Mouse (Mus musculus) hematopoietic stem cell, adult 5-6 weeks (primary cell): ENCODE measurements around the gene Prim2. TPM values are rescaled to one million over a fixed set of nuclear protein-coding genes. Genes with fewer than 3 reads are reported as not detected.

Source experiments
- ATAC-seq, 2 experiments: fragments of 125-278 bp in 1 of 2; replicated peaks in 1 of 2; 2 replicates each; pipeline ENCODE4 v1.8.0; 2016 to 2017; ENCODE audit warnings: inconsistent platforms in 2 of 2, mild to moderate bottlenecking in 2 of 2, moderate number of reproducible peaks in 2 of 2, low read depth in 1 of 2, moderate TSS enrichment in 1 of 2; ENCODE audit not compliant: low FRiP score in 2 of 2, poor library complexity in 2 of 2, severe bottlenecking in 2 of 2, insufficient read depth in 1 of 2, low TSS enrichment in 1 of 2
- total RNA-seq: library from RNA; stranded (forward); fragments of 172-1452, 232-1000 nt; gene quantifications from 2 replicates; pipeline ENCODE4 v1.2.3, GENCODE M21; 2017

Gene Prim2
- total RNA-seq, 1 experiment from 2014 or later, result 81.5 TPM

- ATAC-seq, result peak; percentile 49 to 58
Measured at GRCm38 (mm10) chr1:33531860-33532259, 137.7 kb downstream of the Prim2 start.

- ATAC-seq, result no peak
Measured at GRCm38 (mm10) chr1:33531097-33531856, 138.3 kb downstream of the Prim2 start.

DNA sequence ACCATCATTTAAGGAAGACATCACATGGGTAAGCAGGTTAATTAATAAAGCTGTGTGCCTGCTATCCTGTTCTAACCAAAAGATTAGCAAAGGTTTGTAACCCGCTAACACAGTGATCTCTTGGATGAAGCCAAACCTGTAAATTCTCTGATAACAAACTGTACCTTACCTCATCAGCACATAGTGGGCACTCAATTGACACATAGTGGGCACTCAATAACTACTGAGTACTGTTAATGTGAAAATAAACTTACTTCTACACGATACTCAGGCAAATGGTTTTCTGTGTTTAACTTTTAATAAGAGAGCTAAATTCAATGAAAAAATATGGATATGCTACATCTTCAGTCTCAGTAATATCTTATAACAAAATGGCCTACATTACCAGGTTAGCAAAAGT lies 139.1 kb downstream of the Prim2 start:
- no peak for ATAC-seq

DNA sequence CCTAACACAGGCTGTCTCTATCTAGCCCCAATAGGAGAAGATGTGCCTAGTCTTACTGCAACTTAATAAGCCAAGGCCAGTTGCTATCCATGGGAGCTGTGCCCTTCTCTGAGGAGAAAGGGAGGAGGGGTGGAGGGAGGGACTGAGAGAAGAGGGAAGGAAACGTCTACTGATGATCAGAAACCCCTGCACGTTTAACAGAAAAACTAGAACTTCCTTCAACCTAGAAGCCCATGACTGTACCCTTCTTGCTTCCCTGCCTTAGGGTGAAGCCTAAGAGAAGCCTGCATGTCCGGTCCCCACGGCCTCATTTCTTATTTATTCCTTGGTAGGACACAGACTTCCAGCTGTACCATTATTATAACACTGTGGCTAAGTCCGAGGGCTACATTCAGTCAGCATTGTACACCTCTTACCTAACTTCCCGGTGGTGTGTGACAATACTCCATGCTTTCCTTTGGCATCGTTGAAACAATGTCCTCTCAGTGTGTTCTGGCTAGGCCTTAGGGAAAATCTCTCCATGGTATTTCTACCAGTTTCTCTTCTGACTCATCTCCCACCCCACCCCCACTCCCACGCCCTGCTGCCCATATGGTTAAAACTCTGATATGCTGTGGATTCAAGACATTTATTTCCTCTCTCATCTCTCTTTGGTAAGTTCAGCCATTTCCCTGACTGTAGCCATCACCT lies 139.9 kb downstream of the Prim2 start:
- peak; percentile 46 to 63 for ATAC-seq

DNA sequence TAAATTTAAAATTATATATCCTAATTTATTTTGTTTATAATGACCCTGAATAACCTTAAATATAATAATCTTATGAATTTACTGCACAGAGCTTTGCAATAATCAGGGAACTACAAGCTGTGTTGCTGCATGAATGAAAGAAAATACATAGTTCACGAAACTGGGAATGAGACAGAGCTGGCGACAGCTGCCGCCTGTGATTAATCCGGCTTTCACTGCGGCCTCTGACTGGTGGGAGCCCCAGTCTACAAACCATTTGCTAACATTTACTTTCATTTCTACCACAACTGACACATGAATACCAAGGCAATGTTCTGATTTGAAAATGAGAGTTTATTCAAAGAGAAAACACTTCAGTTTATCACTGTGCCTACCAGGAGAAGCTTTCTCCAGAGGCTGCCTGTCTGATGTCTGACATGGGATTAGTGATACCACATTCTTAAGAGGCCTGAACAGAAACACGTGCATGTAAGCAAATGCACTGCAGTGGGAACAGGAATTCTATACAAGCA lies 142.2 kb downstream of the Prim2 start:
- ATAC-seq, result no peak

DNA sequence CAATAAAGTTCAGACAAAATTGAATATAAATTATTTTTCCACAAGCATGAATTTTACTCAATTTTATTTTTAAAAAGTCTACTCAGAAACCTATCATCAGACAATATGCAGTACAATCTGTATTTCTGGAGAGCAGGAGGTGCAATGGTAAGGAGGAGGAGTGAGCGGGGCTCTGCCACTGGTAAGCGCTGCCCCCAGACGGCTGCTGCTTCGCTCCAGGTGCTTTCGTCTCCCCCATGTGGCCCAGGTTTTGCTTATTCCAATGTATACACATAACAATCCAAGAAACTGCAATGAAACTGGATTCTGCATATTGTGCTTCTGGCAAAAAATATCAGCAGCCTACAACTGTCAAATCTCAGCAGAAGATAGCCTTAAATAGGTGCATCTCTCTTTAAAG lies 146.4 kb downstream of the Prim2 start:
- ATAC-seq, result no peak

GRCm38 (mm10) chr1:33515124-33515523 lies 154.5 kb downstream of the Prim2 start:
- ATAC-seq, result no peak

GRCm38 (mm10) chr1:33511310-33511709 lies 158.3 kb downstream of the Prim2 start:
- ATAC-seq, result no peak

- no peak for ATAC-seq
Measured at GRCm38 (mm10) chr1:33504371-33504770, 165.2 kb downstream of the Prim2 start.

GRCm38 (mm10) chr1:33502890-33503289 lies 166.7 kb downstream of the Prim2 start:
- peak; percentile 89 to 90; a peak in 3 of 4 replicates for ATAC-seq

DNA sequence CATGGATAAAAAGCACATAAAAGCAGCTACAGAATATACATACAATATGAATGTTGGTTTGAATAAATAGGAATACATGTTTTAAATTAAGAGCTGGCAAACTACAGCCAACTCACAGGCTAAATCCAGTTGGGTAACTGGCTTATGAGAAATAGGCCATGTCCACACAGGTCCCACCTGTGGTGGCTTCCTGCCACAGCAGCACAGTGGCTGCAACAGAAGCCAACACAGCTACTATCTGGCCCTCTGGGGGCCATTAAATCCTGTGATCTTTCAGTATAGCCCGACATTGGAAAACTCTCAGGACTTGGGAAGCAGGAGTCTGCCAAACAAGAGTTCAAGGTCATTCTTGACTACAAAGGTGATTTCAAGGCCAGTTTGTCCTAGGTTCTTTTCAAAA lies 167.3 kb downstream of the Prim2 start:
- peak in 1 of 2 experiments; percentile 37; a peak in 1 of 4 replicates for ATAC-seq

DNA sequence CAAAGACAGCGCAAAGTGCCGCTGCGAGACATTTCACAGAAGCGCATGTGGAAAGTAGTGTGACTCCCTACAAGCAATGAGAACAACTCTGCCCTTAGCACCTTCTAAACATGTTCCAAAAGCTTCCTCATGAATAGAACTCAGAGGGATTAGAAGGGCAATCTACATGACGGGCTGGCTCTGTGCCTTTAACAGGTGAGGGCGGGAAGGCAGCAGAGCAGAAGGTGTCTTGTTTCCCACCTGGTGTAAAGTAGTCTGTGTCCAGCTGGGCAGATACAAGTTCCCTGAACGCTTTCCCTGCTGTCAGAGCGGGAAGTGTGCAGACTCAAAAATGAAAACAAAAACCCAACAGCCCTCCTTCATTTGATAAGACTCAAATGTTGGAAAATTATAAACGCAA lies 169.5 kb downstream of the Prim2 start:
- no peak for ATAC-seq

DNA sequence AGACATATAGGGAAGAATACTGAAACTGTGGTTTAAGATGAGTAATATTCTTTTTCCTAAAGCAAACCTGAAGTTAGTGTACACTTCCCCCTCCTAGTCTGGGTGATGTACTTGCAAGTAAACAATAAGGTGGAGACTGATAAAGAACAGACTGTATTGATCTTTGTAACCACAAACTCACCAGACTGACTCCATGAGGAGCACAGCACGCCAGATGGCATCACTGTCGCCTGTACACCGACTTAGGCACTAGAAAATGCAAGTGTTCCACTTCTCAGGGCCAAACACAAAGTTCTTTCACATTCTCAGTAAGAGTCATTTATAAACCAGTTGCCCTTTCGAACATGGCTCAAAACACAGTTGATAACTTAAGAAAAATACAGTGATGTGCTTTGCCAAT lies 170.0 kb downstream of the Prim2 start:
- no peak for ATAC-seq

GRCm38 (mm10) chr1:33496128-33496527 lies 173.5 kb downstream of the Prim2 start:
- ATAC-seq, result peak; percentile 14 to 51; a peak in 1 of 4 replicates

GRCm38 (mm10) chr1:33495586-33495985 lies 174.0 kb downstream of the Prim2 start:
- no peak for ATAC-seq

GRCm38 (mm10) chr1:33495203-33495553 lies 174.4 kb downstream of the Prim2 start:
- ATAC-seq, result no peak

GRCm38 (mm10) chr1:33494524-33495202 lies 174.9 kb downstream of the Prim2 start:
- ATAC-seq, result no peak

DNA sequence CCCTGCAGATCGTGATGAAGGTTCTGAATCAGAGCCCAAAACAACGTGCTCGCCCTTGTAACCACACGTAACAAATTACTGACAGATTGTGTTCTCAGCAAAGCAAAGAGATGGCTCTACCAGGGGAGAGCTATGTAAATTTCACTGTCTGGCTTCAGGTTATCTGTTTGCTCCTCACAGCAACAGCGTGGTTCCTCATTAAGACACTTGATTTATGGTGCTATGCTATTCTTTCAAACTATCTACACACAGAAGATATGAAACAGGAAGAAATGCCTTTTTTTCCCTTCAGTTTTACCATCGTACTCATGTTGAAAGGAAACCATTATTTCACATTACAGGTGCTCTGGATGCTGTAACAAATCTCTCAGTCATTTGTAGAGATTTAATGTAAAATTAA lies 179.4 kb downstream of the Prim2 start:
- ATAC-seq, result no peak
